Mouse (Mus musculus) forebrain, embryonic 14.5 days (tissue): ENCODE results near the gene Ahcyl2. TPM values are rescaled to one million over a fixed set of nuclear protein-coding genes. Genes with fewer than 3 reads are reported as not detected.

Source experiments
- ATAC-seq: fragments of 200-750 bp; cut with Nextera tagmentation; 2 replicates; pipeline ENCODE4 v1.8.0; 2017; ENCODE audit warnings: mild to moderate bottlenecking, moderate library complexity
- DNase-seq: peaks from one replicate; pipeline ENCODE4 v3.0.0-alpha.2; 2015; ENCODE audit warnings: low spot score
- H3K27ac ChIP-seq: fragments of 300-500 bp; sonication (generic); 2 replicates; pipeline ENCODE4 v1.5.1; 2014; ENCODE audit warnings: low read depth, mild to moderate bottlenecking, control low read depth, low read length, moderate library complexity
- H3K27me3 ChIP-seq: fragments of 300-500 bp; sonication (generic); replicated peaks from 2 replicates; pipeline ENCODE4 v1.6.1; 2014; ENCODE audit warnings: low read length, control low read depth, mixed read lengths; ENCODE audit not compliant: control insufficient read depth, insufficient read depth
- H3K36me3 ChIP-seq: fragments of 300-500 bp; sonication (generic); 2 replicates; pipeline ENCODE4 v1.6.1; 2014; ENCODE audit warnings: low read length, control low read depth; ENCODE audit not compliant: control insufficient read depth, insufficient read depth
- H3K4me1 ChIP-seq: fragments of 300-500 bp; sonication (generic); 2 replicates; pipeline ENCODE4 v1.6.1; 2014; ENCODE audit warnings: antibody characterized with exemption, low read length, control low read depth; ENCODE audit not compliant: control insufficient read depth, insufficient read depth
- H3K4me2 ChIP-seq: fragments of 300-500 bp; sonication (generic); 2 replicates; pipeline ENCODE4 v1.6.1; 2014; ENCODE audit warnings: mild to moderate bottlenecking, control low read depth, low read length
- H3K4me3 ChIP-seq: fragments of 300-500 bp; sonication (generic); 2 replicates; pipeline ENCODE4 v1.5.1; 2014; ENCODE audit warnings: low read depth, low read length, control low read depth
- H3K9ac ChIP-seq: fragments of 300-500 bp; sonication (generic); 2 replicates; pipeline ENCODE4 v1.6.1; 2014; ENCODE audit warnings: mild to moderate bottlenecking, low read length, control low read depth, moderate library complexity
- H3K9me3 ChIP-seq: fragments of 300-500 bp; sonication (generic); replicated peaks from 2 replicates; pipeline ENCODE4 v1.6.1; 2016; ENCODE audit warnings: low read length, control low read depth, mixed read lengths; ENCODE audit not compliant: control insufficient read depth
- WGBS: fragments of 180-500 bp; shearing (Covaris S2); extraction: QIAGEN DNeasy Blood & Tissue Kit; methylation state at CpG from one replicate; pipeline ENCODE4 v1.1.7; 2014; 5-methylcytosine and 5-hydroxymethylcytosine counted together
- polyA plus RNA-seq: library from polyadenylated mRNA; unstranded; fragments of >200 nt; fragmentation: Nextera tagmentation; extraction: Ambion mirVana; gene quantifications from 2 replicates; pipeline ENCODE4 v1.2.1, GENCODE M21; 2014

Ahcyl2 gene
- polyA plus RNA-seq, 1 experiment from 2014 or later: 8.6 TPM

GRCm38 (mm10) chr6:29860238-29860637 lies 92.4 kb downstream of the Ahcyl2 start:
- H3K27me3 ChIP-seq: no peaks in the 10 kb centered on the region
- no peak overlapping the region for H3K9ac ChIP-seq
- 0 out of 2 replicates have a peak, but pooled peaks have one; percentile 52 for ATAC-seq
- DNase-seq: peak; percentile 25
- no peak overlapping the region for H3K4me3 ChIP-seq
- no peaks in the 10 kb centered on the region for H3K36me3 ChIP-seq
- no peaks in the 10 kb centered on the region for H3K4me1 ChIP-seq
- no peaks in the 10 kb centered on the region for H3K9me3 ChIP-seq
- WGBS: 85% methylated on average over 3 of the region's 3 CpGs
- H3K4me2 ChIP-seq: no peak overlapping the region
- H3K27ac ChIP-seq: no peak overlapping the region

GRCm38 (mm10) chr6:29864926-29865325 lies 97.1 kb downstream of the Ahcyl2 start:
- no peaks in the 10 kb centered on the region for H3K9me3 ChIP-seq
- WGBS: 92% methylated on average over 2 of the region's 2 CpGs
- no peaks in the 10 kb centered on the region for H3K4me1 ChIP-seq
- H3K4me2 ChIP-seq: no peak overlapping the region
- no peaks in the 10 kb centered on the region for H3K36me3 ChIP-seq
- no peaks in the 10 kb centered on the region for H3K27me3 ChIP-seq
- H3K27ac ChIP-seq: no peak overlapping the region
- ATAC-seq (no peak), DNase-seq (no peak)
- no peak overlapping the region for H3K9ac ChIP-seq
- no peak overlapping the region for H3K4me3 ChIP-seq

- H3K9ac ChIP-seq: no peak overlapping the region
- no peak for ATAC-seq
- 66% methylated on average over 9 of the region's 9 CpGs for WGBS
Measured at GRCm38 (mm10) chr6:29866935-29867724, 99.3 kb downstream of the Ahcyl2 start.

GRCm38 (mm10) chr6:29868341-29868895 lies 100.6 kb downstream of the Ahcyl2 start:
- whole genome bisulfite sequencing: 57% methylated on average over 2 of the region's 2 CpGs
- ATAC-seq (no peak), DNase-seq (no peak)
- Histone ChIP-seq H3K4me1 (no peaks in the 10 kb centered on the region), H3K27ac (no peak overlapping the region), H3K36me3 (no peaks in the 10 kb centered on the region), H3K4me3 (no peak overlapping the region), H3K4me2 (no peak overlapping the region), H3K27me3 (no peaks in the 10 kb centered on the region), H3K9me3 (no peaks in the 10 kb centered on the region), H3K9ac (no peak overlapping the region)

More at GRCm38 (mm10) chr6:29866935-29867724, 99.3 kb downstream of the Ahcyl2 start:
- no peaks in the 10 kb centered on the region for H3K4me1 ChIP-seq
- no peak overlapping the region for H3K27ac ChIP-seq
- no peak overlapping the region for H3K4me2 ChIP-seq
- no peaks in the 10 kb centered on the region for H3K27me3 ChIP-seq
- no peak for DNase-seq
- no peak overlapping the region for H3K4me3 ChIP-seq
- H3K9me3 ChIP-seq: no peaks in the 10 kb centered on the region
- no peaks in the 10 kb centered on the region for H3K36me3 ChIP-seq

- H3K27me3 ChIP-seq: no peaks in the 10 kb centered on the region
- H3K4me2 ChIP-seq: no peak overlapping the region
- 83% methylated on average over 2 of the region's 2 CpGs for WGBS
- ATAC-seq (no peak), DNase-seq (no peak)
- H3K27ac ChIP-seq: no peak overlapping the region
- H3K9me3 ChIP-seq: no peaks in the 10 kb centered on the region
- H3K4me1 ChIP-seq: no peaks in the 10 kb centered on the region
- H3K36me3 ChIP-seq: peaks cover 4% of the 10 kb centered on the region; the same call in 1 of the 2 replicates
- H3K9ac ChIP-seq: no peak overlapping the region
- no peak overlapping the region for H3K4me3 ChIP-seq
Measured at GRCm38 (mm10) chr6:29873654-29874053, 105.8 kb downstream of the Ahcyl2 start.

- H3K4me2 ChIP-seq: no peak overlapping the region
- WGBS: 81% methylated on average over 5 of the region's 5 CpGs
- H3K27me3 ChIP-seq: no peaks in the 10 kb centered on the region
- no peak overlapping the region for H3K4me3 ChIP-seq
- H3K4me1 ChIP-seq: no peaks in the 10 kb centered on the region
- H3K9ac ChIP-seq: no peak overlapping the region
- H3K9me3 ChIP-seq: no peaks in the 10 kb centered on the region
- H3K27ac ChIP-seq: no peak overlapping the region
- ATAC-seq: no peak
- DNase-seq: no peak
- peaks cover 7% of the 10 kb centered on the region; the same call in 1 of the 2 replicates for H3K36me3 ChIP-seq
Measured at GRCm38 (mm10) chr6:29875576-29875975, 107.8 kb downstream of the Ahcyl2 start.

- Histone ChIP-seq H3K9me3 (no peaks in the 10 kb centered on the region), H3K4me1 (no peaks in the 10 kb centered on the region), H3K4me2 (no peak overlapping the region), H3K36me3 (peaks cover 9% of the 10 kb centered on the region; the same call in 1 of the 2 replicates), H3K27me3 (no peaks in the 10 kb centered on the region), H3K9ac (no peak overlapping the region), H3K4me3 (no peak overlapping the region), H3K27ac (no peak overlapping the region)
- DNase-seq (no peak), ATAC-seq (no peak)
- WGBS: 85% methylated on average over 4 of the region's 4 CpGs
Measured at GRCm38 (mm10) chr6:29876782-29877181, 109.0 kb downstream of the Ahcyl2 start.

GRCm38 (mm10) chr6:29879579-29879978 lies 111.8 kb downstream of the Ahcyl2 start:
- DNase-seq: no peak
- Histone ChIP-seq H3K9me3 (no peaks in the 10 kb centered on the region), H3K27me3 (no peaks in the 10 kb centered on the region), H3K4me1 (no peaks in the 10 kb centered on the region), H3K4me3 (no peak overlapping the region), H3K27ac (no peak overlapping the region), H3K36me3 (0 out of 2 replicates have a peak, but pooled peaks cover 5% of the 10 kb centered on the region), H3K4me2 (no peak overlapping the region), H3K9ac (no peak overlapping the region)
- ATAC-seq: no peak

GRCm38 (mm10) chr6:29880796-29881195 lies 113.0 kb downstream of the Ahcyl2 start:
- no peaks in the 10 kb centered on the region for H3K9me3 ChIP-seq
- H3K27me3 ChIP-seq: no peaks in the 10 kb centered on the region
- H3K4me1 ChIP-seq: no peaks in the 10 kb centered on the region
- DNase-seq (no peak), ATAC-seq (no peak)
- no peak overlapping the region for H3K4me2 ChIP-seq
- no peak overlapping the region for H3K9ac ChIP-seq
- H3K27ac ChIP-seq: no peak overlapping the region
- H3K36me3 ChIP-seq: 0 out of 2 replicates have a peak, but pooled peaks cover 5% of the 10 kb centered on the region
- H3K4me3 ChIP-seq: no peak overlapping the region
- 97% methylated on average over 3 of the region's 3 CpGs for WGBS
